Mouse (Mus musculus): Measurements from ENCODE around the gene Zfp74. TPM values are rescaled to one million over a fixed set of nuclear protein-coding genes. Genes with fewer than 3 reads are reported as not detected.

Zfp74 gene
- polyA plus RNA-seq, 1 experiment from 2014 or later = 1.8 TPM

DNA sequence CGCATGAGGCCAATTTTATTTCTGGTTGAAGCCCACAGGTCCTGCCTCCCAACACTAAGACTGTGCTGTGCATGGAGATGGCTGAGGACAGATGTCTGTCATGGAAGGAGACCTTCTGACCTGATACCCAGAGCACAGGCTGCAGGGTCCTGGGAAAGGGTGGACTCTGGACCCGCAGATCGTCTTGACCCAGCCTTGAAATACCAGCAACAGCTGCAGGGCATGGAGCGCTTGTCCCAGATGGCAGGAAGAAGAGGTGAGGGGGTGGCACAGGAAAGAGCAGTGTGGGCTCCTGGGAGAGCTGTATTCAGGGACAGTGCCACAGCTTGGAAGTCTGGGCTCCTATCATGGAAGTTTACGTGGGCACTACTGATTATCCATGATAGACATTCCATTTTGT is 33.7 kb upstream of the Zfp74 start:
- Histone ChIP-seq H3K36me3 (replicated peaks; ENCODE audit: insufficient read depth, low read length) (peaks cover 19% of the 10 kb centered on the region), H3K9me3 (ENCODE audit: low read length) (no peaks in the 10 kb centered on the region), H3K4me2 (ENCODE audit: low read depth, low read length) (no peak overlapping the region), H3K4me3 (ENCODE audit: low read depth, low read length) (no peak overlapping the region), H3K27me3 (ENCODE audit: insufficient read depth, low read length) (no peaks in the 10 kb centered on the region), H3K9ac (replicated peaks) (no peak overlapping the region), H3K27ac (ENCODE audit: low read depth) (no peak overlapping the region), H3K4me1 (ENCODE audit: insufficient read depth) (peaks cover 7% of the 10 kb centered on the region; the same call in 1 of the 2 replicates)
- WGBS (ENCODE audit: insufficient replicate concordance) = 87% methylated on average over 5 of the region's 5 CpGs
- ATAC-seq (no peak), DNase-seq (no peak)
- TF ChIP-seq CTCF (IDR thresholded peaks at IDR 0.05; ENCODE audit: low read depth) (no peak), EP300 (IDR thresholded peaks at IDR 0.05; ENCODE audit: low read depth) (no peak)

- H3K27me3 ChIP-seq (ENCODE audit: insufficient read depth, low read length) = no peaks in the 10 kb centered on the region
- peak overlapping the region; percentile 90; the same call in 1 of the 2 replicates for H3K4me3 ChIP-seq (ENCODE audit: low read depth, low read length)
These were observed 32.2 kb upstream of the Zfp74 start for GRCm38 (mm10) chr7:29986101-29986500.

DNA sequence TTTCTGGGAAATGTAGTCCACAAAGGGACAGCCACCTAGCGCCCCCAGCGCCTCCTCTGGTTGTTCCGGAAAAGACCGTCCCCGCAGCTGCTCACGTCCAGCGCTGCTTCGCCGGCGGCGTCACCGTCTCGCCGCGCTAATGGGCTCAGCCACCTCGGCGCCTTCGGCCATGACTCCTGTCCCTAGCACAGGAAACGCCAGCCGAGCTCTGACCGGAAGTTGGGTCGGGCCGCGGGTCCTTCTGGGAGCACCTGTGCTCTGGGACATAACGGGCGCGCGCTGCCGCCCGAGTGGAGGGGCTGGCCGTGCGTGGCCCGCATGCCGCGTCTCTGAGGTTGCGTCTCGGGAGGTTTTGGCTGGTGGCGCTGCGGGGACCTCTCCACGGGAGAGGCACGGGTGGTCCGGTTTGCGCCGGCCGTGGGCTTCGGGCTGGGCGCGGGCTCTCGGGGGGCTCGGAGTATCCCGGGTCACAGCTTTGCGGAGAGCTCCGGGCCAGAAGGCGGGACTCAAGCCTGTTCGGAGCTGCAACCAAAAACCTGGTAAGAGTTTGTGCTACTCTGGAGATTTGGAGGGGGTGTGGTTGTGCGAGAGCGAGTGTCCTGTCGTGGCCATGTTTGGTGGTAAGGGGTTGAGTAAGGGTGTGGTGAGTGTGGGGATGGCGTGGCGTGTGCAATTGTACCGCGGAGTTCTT is 29.9 kb upstream of the Zfp74 start, which contains the start of gene Zfp568:
TSS of gene Zfp568 (plus strand) at position 266 of the 691 bp plus-strand sequence.
- H3K27ac ChIP-seq (ENCODE audit: low read depth) = peak within 1 kb of the TSS; percentile 94
- peaks cover 8% of the 10 kb centered on the region for H3K36me3 ChIP-seq (replicated peaks; ENCODE audit: insufficient read depth, low read length)
- H3K9me3 ChIP-seq (ENCODE audit: low read length) = no peaks in the 10 kb centered on the region
- WGBS (ENCODE audit: insufficient replicate concordance) = under 1% methylated on average over 60 of the region's 62 CpGs
- H3K4me3 ChIP-seq (ENCODE audit: low read depth, low read length) = peak within 1 kb of the TSS; percentile 90
- DNase-seq = peak; percentile 91
- peak; percentile 94 for ATAC-seq
- no peak for TF ChIP-seq EP300 (IDR thresholded peaks at IDR 0.05; ENCODE audit: low read depth)
- TF ChIP-seq CTCF (IDR thresholded peaks at IDR 0.05; ENCODE audit: low read depth) = peak; percentile 81
- H3K4me2 ChIP-seq (ENCODE audit: low read depth, low read length) = peak within 1 kb of the TSS; percentile 88
- H3K9ac ChIP-seq (replicated peaks) = peak within 1 kb of the TSS; percentile 87
- peaks cover 9% of the 10 kb centered on the region; the same call in 1 of the 2 replicates for H3K4me1 ChIP-seq (ENCODE audit: insufficient read depth)
- no peaks in the 10 kb centered on the region for H3K27me3 ChIP-seq (ENCODE audit: insufficient read depth, low read length)

More at GRCm38 (mm10) chr7:29986101-29986500, 32.2 kb upstream of the Zfp74 start:
- Histone ChIP-seq H3K9me3 (ENCODE audit: low read length) (no peaks in the 10 kb centered on the region), H3K36me3 (replicated peaks; ENCODE audit: insufficient read depth, low read length) (peaks cover 12% of the 10 kb centered on the region), H3K4me2 (ENCODE audit: low read depth, low read length) (peak overlapping the region; percentile 88), H3K27ac (ENCODE audit: low read depth) (peak overlapping the region; percentile 56), H3K4me1 (ENCODE audit: insufficient read depth) (peaks cover 9% of the 10 kb centered on the region; the same call in 1 of the 2 replicates), H3K9ac (replicated peaks) (no peak overlapping the region)
- ATAC-seq (peak; percentile 30; the same call in 1 of the 2 replicates), DNase-seq (peak; percentile 24)
- TF ChIP-seq CTCF (IDR thresholded peaks at IDR 0.05; ENCODE audit: low read depth) (no peak), EP300 (IDR thresholded peaks at IDR 0.05; ENCODE audit: low read depth) (no peak)
- 71% methylated on average over 8 of the region's 8 CpGs for WGBS (ENCODE audit: insufficient replicate concordance)

DNA sequence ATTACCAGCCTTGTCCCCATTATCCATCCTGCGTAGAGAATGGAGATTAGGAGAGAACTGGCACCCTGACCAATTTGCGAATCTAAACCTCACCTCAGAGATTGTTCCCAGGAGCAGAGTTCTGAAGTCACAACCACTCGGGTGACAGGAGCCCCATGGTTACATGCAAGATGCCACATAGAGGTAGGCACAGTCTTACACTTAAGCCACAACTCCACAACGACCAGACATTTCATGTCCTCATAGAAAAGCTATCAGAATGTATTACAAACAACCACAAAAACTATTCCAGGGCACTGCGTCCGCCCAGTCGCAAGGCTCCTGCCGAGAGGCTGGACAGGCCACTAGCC is 29.4 kb upstream of the Zfp74 start:
- Histone ChIP-seq H3K36me3 (replicated peaks; ENCODE audit: insufficient read depth, low read length) (peaks cover 8% of the 10 kb centered on the region), H3K27ac (ENCODE audit: low read depth) (peak overlapping the region; percentile 94), H3K4me2 (ENCODE audit: low read depth, low read length) (peak overlapping the region; percentile 88), H3K27me3 (ENCODE audit: insufficient read depth, low read length) (no peaks in the 10 kb centered on the region), H3K9ac (replicated peaks) (peak overlapping the region; percentile 87), H3K4me3 (ENCODE audit: low read depth, low read length) (peak overlapping the region; percentile 90), H3K9me3 (ENCODE audit: low read length) (no peaks in the 10 kb centered on the region), H3K4me1 (ENCODE audit: insufficient read depth) (peaks cover 9% of the 10 kb centered on the region; the same call in 1 of the 2 replicates)
- WGBS (ENCODE audit: insufficient replicate concordance) = 2% methylated on average over 8 of the region's 8 CpGs
- ATAC-seq (no peak), DNase-seq (no peak)
- TF ChIP-seq EP300 (IDR thresholded peaks at IDR 0.05; ENCODE audit: low read depth) (no peak), CTCF (IDR thresholded peaks at IDR 0.05; ENCODE audit: low read depth) (no peak)

GRCm38 (mm10) chr7:29982931-29983330 is 29.0 kb upstream of the Zfp74 start:
- WGBS (ENCODE audit: insufficient replicate concordance) = 37% methylated on average over 6 of the region's 6 CpGs
- no peak for ATAC-seq
- H3K4me2 ChIP-seq (ENCODE audit: low read depth, low read length) = peak overlapping the region; percentile 88
- peak; percentile 13 for DNase-seq
- no peak for TF ChIP-seq EP300 (IDR thresholded peaks at IDR 0.05; ENCODE audit: low read depth)
- no peak for TF ChIP-seq CTCF (IDR thresholded peaks at IDR 0.05; ENCODE audit: low read depth)
- H3K27ac ChIP-seq (ENCODE audit: low read depth) = peak overlapping the region; percentile 94
- H3K27me3 ChIP-seq (ENCODE audit: insufficient read depth, low read length) = no peaks in the 10 kb centered on the region
- peak overlapping the region; percentile 90 for H3K4me3 ChIP-seq (ENCODE audit: low read depth, low read length)
- peak overlapping the region; percentile 87 for H3K9ac ChIP-seq (replicated peaks)
- H3K4me1 ChIP-seq (ENCODE audit: insufficient read depth) = peaks cover 9% of the 10 kb centered on the region; the same call in 1 of the 2 replicates
- peaks cover 5% of the 10 kb centered on the region for H3K36me3 ChIP-seq (replicated peaks; ENCODE audit: insufficient read depth, low read length)
- no peaks in the 10 kb centered on the region for H3K9me3 ChIP-seq (ENCODE audit: low read length)

DNA sequence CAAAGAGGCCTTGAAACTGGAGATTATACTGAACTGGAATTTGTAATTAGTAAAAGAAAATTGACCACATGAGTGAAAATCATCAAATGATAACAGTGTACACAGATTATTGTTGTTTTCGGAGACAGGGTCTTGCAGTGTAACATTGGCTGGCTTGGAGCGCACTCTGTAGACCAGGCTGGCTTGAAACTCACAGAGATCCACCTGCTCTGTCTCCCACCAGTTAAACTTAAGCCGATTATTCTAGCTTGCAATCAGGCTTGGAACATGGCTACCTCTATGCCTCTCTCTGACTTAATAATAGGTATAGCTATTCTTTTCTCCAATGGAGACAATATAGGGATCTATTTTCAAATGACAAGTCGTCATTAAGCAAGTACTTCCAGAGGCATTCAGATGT is 28.5 kb upstream of the Zfp74 start:
- Histone ChIP-seq H3K9ac (replicated peaks) (no peak overlapping the region), H3K27ac (ENCODE audit: low read depth) (no peak overlapping the region), H3K4me3 (ENCODE audit: low read depth, low read length) (no peak overlapping the region), H3K9me3 (ENCODE audit: low read length) (no peaks in the 10 kb centered on the region), H3K4me2 (ENCODE audit: low read depth, low read length) (peak overlapping the region; percentile 88), H3K4me1 (ENCODE audit: insufficient read depth) (peaks cover 9% of the 10 kb centered on the region; the same call in 1 of the 2 replicates), H3K27me3 (ENCODE audit: insufficient read depth, low read length) (no peaks in the 10 kb centered on the region), H3K36me3 (replicated peaks; ENCODE audit: insufficient read depth, low read length) (peaks cover under 1% of the 10 kb centered on the region)
- TF ChIP-seq EP300 (IDR thresholded peaks at IDR 0.05; ENCODE audit: low read depth) (no peak), CTCF (IDR thresholded peaks at IDR 0.05; ENCODE audit: low read depth) (no peak)
- DNase-seq (no peak), ATAC-seq (no peak)
- 81% methylated on average over 4 of the region's 4 CpGs for WGBS (ENCODE audit: insufficient replicate concordance)

Data from liver, postnatal 0 days (tissue).